Mouse (Mus musculus) limb, embryonic 14.5 days (tissue): ENCODE measurements around the gene Gm21954. TPM values are rescaled to one million over a fixed set of nuclear protein-coding genes. Genes with fewer than 3 reads are reported as not detected.

ENCODE experiments used
- ATAC-seq: fragments of 200-750 bp; cut with Nextera tagmentation; 2 replicates; pipeline ENCODE4 v1.8.0; 2017; ENCODE audit warnings: low read depth, moderate number of reproducible peaks, moderate TSS enrichment; ENCODE audit not compliant: low FRiP score
- DNase-seq: peaks from one replicate; pipeline ENCODE4 v3.0.0-alpha.2; 2015; ENCODE audit warnings: low spot score
- H3K27ac ChIP-seq: fragments of 300-500 bp; sonication (generic); replicated peaks from 2 replicates; pipeline ENCODE4 v1.5.1; 2014; ENCODE audit warnings: low read depth, mild to moderate bottlenecking, low read length, moderate library complexity, mixed read lengths
- H3K27me3 ChIP-seq: fragments of 300-500 bp; sonication (generic); 2 replicates; pipeline ENCODE4 v1.6.1; 2014; ENCODE audit warnings: low read length, mixed read lengths; ENCODE audit not compliant: control insufficient read depth, insufficient read depth
- H3K36me3 ChIP-seq: fragments of 300-500 bp; sonication (generic); 2 replicates; pipeline ENCODE4 v1.6.1; 2014; ENCODE audit warnings: mild to moderate bottlenecking, low read length, moderate library complexity, mixed read lengths; ENCODE audit not compliant: control insufficient read depth, insufficient read depth
- H3K4me1 ChIP-seq: fragments of 300-500 bp; sonication (generic); 2 replicates; pipeline ENCODE4 v1.6.1; 2014; ENCODE audit warnings: antibody characterized with exemption, low read length, mixed read lengths; ENCODE audit not compliant: control insufficient read depth, insufficient read depth
- H3K4me2 ChIP-seq: fragments of 300-500 bp; sonication (generic); replicated peaks from 2 replicates; pipeline ENCODE4 v1.6.1; 2014; ENCODE audit warnings: low read depth, mild to moderate bottlenecking, low read length, moderate library complexity; ENCODE audit not compliant: severe bottlenecking
- H3K4me3 ChIP-seq: fragments of 300-500 bp; sonication (generic); replicated peaks from 2 replicates; pipeline ENCODE4 v1.5.1; 2014; ENCODE audit warnings: low read length
- H3K9ac ChIP-seq: fragments of 300-500 bp; sonication (generic); 2 replicates; pipeline ENCODE4 v1.6.1; 2014; ENCODE audit warnings: mild to moderate bottlenecking, low read depth, low read length, moderate library complexity; ENCODE audit not compliant: severe bottlenecking
- H3K9me3 ChIP-seq: fragments of 300-500 bp; sonication (generic); 2 replicates; pipeline ENCODE4 v1.6.1; 2016; ENCODE audit warnings: low read length; ENCODE audit not compliant: control insufficient read depth
- POLR2A ChIP-seq: fragments of 200-500 bp; IDR thresholded peaks from 2 replicates; pipeline ENCODE4 v1.8.0; 2012; ENCODE audit warnings: inconsistent platforms, mild to moderate bottlenecking, moderate library complexity, borderline replicate concordance; ENCODE audit not compliant: insufficient read depth, insufficient read length; ENCODE audit errors: extremely low read depth
- WGBS: fragments of 180-500 bp; shearing (Covaris S2); extraction: QIAGEN DNeasy Blood & Tissue Kit; methylation state at CpG from one replicate; pipeline ENCODE4 v1.1.7; 2014; 5-methylcytosine and 5-hydroxymethylcytosine counted together
- polyA plus RNA-seq, 2 experiments: library from polyadenylated mRNA; depleted of rRNA in 1 of 2; stranded (reverse) in 1 of 2; unstranded in 1 of 2; fragments of >200 nt; fragmentation: Nextera tagmentation in 1 of 2; extraction: Ambion mirVana in 1 of 2; gene quantifications; 2 replicates each; pipeline versions ENCODE4 v1.2.1 to v1.2.3; 2012 to 2014

The Gm21954 gene
- polyA plus RNA-seq (2012; rRNA removed) (not detected in 2 replicates), polyA plus RNA-seq (2014; fragmentation: Nextera tagmentation; extraction: Ambion mirVana) (not detected in 2 replicates)

GRCm38 (mm10) chr3:55472110-55472509 is at the start of gene Gm21954:
Gm21954 (minus strand) TSS chr3:55472210.
- Histone ChIP-seq H3K4me1 (peaks cover 10% of the 10 kb centered on the region; the same call in 1 of the 2 replicates), H3K9ac (no peak within 1 kb of the TSS), H3K36me3 (no peaks in the 10 kb centered on the region), H3K27ac (no peak within 1 kb of the TSS), H3K9me3 (no peaks in the 10 kb centered on the region), H3K4me2 (no peak within 1 kb of the TSS), H3K27me3 (no peaks in the 10 kb centered on the region), H3K4me3 (no peak within 1 kb of the TSS)
- 96% methylated on average over 2 of the region's 2 CpGs for WGBS
- DNase-seq (no peak), ATAC-seq (no peak)
- TF ChIP-seq POLR2A: no peak

- no peak for ATAC-seq
- H3K4me1 ChIP-seq: peaks cover 53% of the 10 kb centered on the region
- no peak overlapping the region for H3K27ac ChIP-seq
- no peak overlapping the region for H3K4me2 ChIP-seq
- WGBS: 58% methylated on average over 8 of the region's 8 CpGs
- no peak for TF ChIP-seq POLR2A
- H3K36me3 ChIP-seq: no peaks in the 10 kb centered on the region
- H3K9me3 ChIP-seq: no peaks in the 10 kb centered on the region
- no peaks in the 10 kb centered on the region for H3K27me3 ChIP-seq
- no peak overlapping the region for H3K9ac ChIP-seq
- no peak for DNase-seq
- H3K4me3 ChIP-seq: no peak overlapping the region
Measured at GRCm38 (mm10) chr3:55521776-55522175, 49.8 kb upstream of the Gm21954 start.

- H3K4me2 ChIP-seq: no peak overlapping the region
- H3K4me3 ChIP-seq: no peak overlapping the region
- 15% methylated on average over 12 of the region's 12 CpGs for WGBS
- no peaks in the 10 kb centered on the region for H3K36me3 ChIP-seq
- H3K4me1 ChIP-seq: peaks cover 57% of the 10 kb centered on the region
- no peaks in the 10 kb centered on the region for H3K9me3 ChIP-seq
- peak; percentile 90 for DNase-seq
- no peak overlapping the region for H3K27ac ChIP-seq
- H3K27me3 ChIP-seq: no peaks in the 10 kb centered on the region
- H3K9ac ChIP-seq: no peak overlapping the region
- no peak for TF ChIP-seq POLR2A
- peak; percentile 69 for ATAC-seq
Measured at GRCm38 (mm10) chr3:55520240-55521180, 48.5 kb upstream of the Gm21954 start.

GRCm38 (mm10) chr3:55517454-55518014 is 45.5 kb upstream of the Gm21954 start:
- DNase-seq (no peak), ATAC-seq (no peak)
- TF ChIP-seq POLR2A: no peak
- 42% methylated on average over 17 of the region's 17 CpGs for WGBS
- Histone ChIP-seq H3K4me2 (peak overlapping the region; percentile 27), H3K4me3 (peak overlapping the region; percentile 8), H3K9ac (no peak overlapping the region), H3K27ac (peak overlapping the region; percentile 19; the same call in 1 of the 2 replicates), H3K27me3 (no peaks in the 10 kb centered on the region), H3K9me3 (no peaks in the 10 kb centered on the region), H3K36me3 (no peaks in the 10 kb centered on the region), H3K4me1 (peaks cover 36% of the 10 kb centered on the region)

GRCm38 (mm10) chr3:55515966-55516365 is 44.0 kb upstream of the Gm21954 start:
- H3K4me2 ChIP-seq: no peak overlapping the region
- 38% methylated on average over 5 of the region's 5 CpGs for WGBS
- no peak for TF ChIP-seq POLR2A
- ATAC-seq: no peak
- no peaks in the 10 kb centered on the region for H3K36me3 ChIP-seq
- no peak overlapping the region for H3K27ac ChIP-seq
- H3K9me3 ChIP-seq: no peaks in the 10 kb centered on the region
- DNase-seq: no peak
- peaks cover 33% of the 10 kb centered on the region for H3K4me1 ChIP-seq
- no peak overlapping the region for H3K9ac ChIP-seq
- H3K4me3 ChIP-seq: no peak overlapping the region
- no peaks in the 10 kb centered on the region for H3K27me3 ChIP-seq
